Mouse (Mus musculus) effector memory CD4-positive, alpha-beta T cell, adult 7 months (primary cell): ENCODE measurements around the gene Kcna10. TPM values are rescaled to one million over a fixed set of nuclear protein-coding genes. Genes with fewer than 3 reads are reported as not detected.

ENCODE experiments used
- polyA plus RNA-seq: library from polyadenylated mRNA; unstranded; fragments of 100-300 nt; shearing (Covaris generic); gene quantifications from one replicate; pipeline ENCODE4 v1.2.1, GENCODE M21; 2017

The Kcna10 gene
- not detected for polyA plus RNA-seq

DNA sequence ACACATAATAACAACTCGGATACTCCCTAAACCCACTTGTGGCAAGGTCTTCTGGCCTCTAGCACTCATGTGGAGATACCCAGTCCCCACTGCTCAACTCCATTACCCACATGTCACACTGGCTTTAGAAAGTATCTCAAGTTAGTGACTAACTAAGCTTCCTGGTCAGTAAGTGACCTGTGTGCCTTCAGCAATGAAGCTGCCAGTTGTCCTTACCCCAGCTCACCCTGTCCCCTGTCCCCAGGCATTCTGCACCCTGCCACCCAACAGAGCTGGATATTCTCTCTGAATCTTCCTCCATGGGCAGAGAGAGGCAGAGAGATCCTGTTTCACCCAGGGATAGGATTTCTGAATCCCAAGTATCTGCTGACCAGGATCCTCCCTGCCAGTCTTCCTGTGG lies at the start of gene Kcna10:
Kcna10 (plus strand) TSS at position 301 of the 400 bp plus-strand sequence.

DNA sequence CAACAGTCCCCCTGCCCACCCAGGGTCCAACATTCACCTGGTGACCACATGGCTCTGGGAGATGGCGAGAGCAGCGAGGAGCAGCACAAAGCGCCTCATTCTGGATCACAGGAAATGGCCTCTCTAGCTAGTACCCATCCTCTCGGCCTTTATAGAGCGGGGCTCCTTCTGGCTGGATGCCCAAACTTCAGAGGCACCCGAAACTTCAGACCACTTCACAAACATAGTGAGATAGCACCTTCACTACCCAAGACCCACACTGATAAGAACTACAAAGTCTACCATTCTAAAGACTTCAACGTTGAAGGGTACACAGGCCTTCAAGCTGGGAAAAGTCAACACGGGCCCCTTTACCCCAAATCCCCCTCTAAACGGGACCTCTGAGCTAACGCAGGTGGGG lies 38.8 kb downstream of the Kcna10 start, which contains the start of gene Cym:
Cym (minus strand) TSS at position 125 of the 400 bp plus-strand sequence.

DNA sequence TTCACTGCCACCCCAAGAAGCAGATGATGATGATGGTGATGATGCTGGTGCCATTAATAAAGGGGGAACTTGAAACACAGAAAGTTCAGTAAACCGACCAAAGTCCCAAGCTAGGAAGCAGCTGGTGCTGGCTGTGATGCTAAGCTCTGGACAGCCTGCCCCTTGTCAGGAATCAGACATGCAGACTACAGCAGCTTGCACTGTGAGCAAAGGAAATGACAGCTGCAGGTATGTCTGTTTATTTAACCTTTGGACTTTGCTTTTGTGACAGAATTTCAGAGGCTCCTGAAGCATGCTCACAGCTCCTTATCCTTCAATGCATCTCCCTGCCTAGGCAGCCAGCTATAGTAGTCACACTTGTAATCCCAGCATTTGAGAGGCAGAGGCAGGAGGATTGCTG lies 47.7 kb downstream of the Kcna10 start, which contains the start of gene A630076J17Rik:
A630076J17Rik (plus strand) TSS at position 88 of the 400 bp plus-strand sequence.

DNA sequence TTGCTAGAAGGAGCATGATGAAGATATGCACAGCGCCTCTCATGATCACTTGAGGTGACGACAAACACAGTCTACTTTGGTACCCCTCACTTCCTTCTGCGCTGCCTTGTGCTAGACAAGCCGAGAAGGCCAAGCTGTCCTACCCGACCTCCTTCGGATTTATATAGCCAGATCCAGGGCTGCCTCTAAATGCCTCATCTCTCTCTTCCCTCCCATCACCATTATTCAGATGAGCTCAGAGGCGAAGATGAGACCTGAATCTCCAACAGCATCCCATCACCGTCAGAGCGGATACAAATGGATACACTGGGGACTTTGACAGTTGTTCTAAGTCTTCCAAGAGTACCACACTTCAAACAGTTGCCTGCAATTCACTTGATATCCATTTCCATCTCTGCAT lies 56.8 kb downstream of the Kcna10 start, which contains the start of gene Prok1:
Prok1 (minus strand) TSS at position 101 of the 400 bp plus-strand sequence.

Other genes with a start within 250 kb of the Kcna10 start
- gene Kcna3, start 146.9 kb upstream of the Kcna10 start, polyA plus RNA-seq, result 33.0 TPM
- 0.05 TPM for gene Kcna2, start 81.9 kb upstream of the Kcna10 start, polyA plus RNA-seq
- gene Cym, start 38.7 kb downstream of the Kcna10 start, polyA plus RNA-seq, result not detected
- gene A630076J17Rik, start 47.6 kb downstream of the Kcna10 start, polyA plus RNA-seq, result not detected
- gene Prok1, start 56.7 kb downstream of the Kcna10 start, polyA plus RNA-seq, result 0.50 TPM
- gene Lamtor5, start 95.8 kb downstream of the Kcna10 start, polyA plus RNA-seq, result 98.2 TPM
- gene Slc16a4, start 108.2 kb downstream of the Kcna10 start, polyA plus RNA-seq, result 0.18 TPM
- 14.9 TPM for gene Rbm15, start 150.6 kb downstream of the Kcna10 start, polyA plus RNA-seq